In genomic region chr1:38545282-38545945, GRCm38 (mm10) we compare ENCODE assay signal across 8 mouse cellular contexts.
DNase-seq lines count a peak whose midpoint lies in the region; ATAC-seq lines count a peak whose summit lies in the region.

No protein-coding gene starts in this region.

- no peak for DNase-seq in midbrain, embryonic 11.5 days (ENCODE audit: low spot score, missing footprints)
- no peak for DNase-seq in forebrain, embryonic 14.5 days (ENCODE audit: low spot score)
- peak; percentile 52 to 65 for DNase-seq in kidney, postnatal 4 days
- DNase-seq in cerebellum, postnatal 14 days = no peak
- DNase-seq in urinary bladder, adult 2 months (ENCODE audit: low spot score) = no peak
- no peak for DNase-seq in gastrocnemius, postnatal 4 days (ENCODE audit: low spot score in 2 of 2)

- H3K4me2 ChIP-seq in midbrain, embryonic 13.5 days (replicated peaks) = no peak overlapping the region
- no peak overlapping the region for H3K4me2 ChIP-seq in midbrain, embryonic 11.5 days
- no peak overlapping the region for H3K4me2 ChIP-seq in forebrain, embryonic 14.5 days (ENCODE audit: low read length)
- H3K4me2 ChIP-seq in stomach, embryonic 14.5 days (replicated peaks; ENCODE audit: low read depth, low read length) = peak overlapping the region; percentile 10; the same call in 1 of the 2 replicates

- H3K4me1 ChIP-seq in midbrain, embryonic 13.5 days (replicated peaks) = peaks cover 36% of the 10 kb centered on the region
- no peaks in the 10 kb centered on the region for H3K4me1 ChIP-seq in midbrain, embryonic 11.5 days (ENCODE audit: control insufficient read depth, insufficient read depth, low read length)
- H3K4me1 ChIP-seq in forebrain, embryonic 14.5 days (ENCODE audit: control insufficient read depth, insufficient read depth, low read length) = peaks cover 9% of the 10 kb centered on the region
- H3K4me1 ChIP-seq in stomach, embryonic 14.5 days (ENCODE audit: control insufficient read depth, insufficient read depth, low read length) = peaks cover 15% of the 10 kb centered on the region

- H3K9me3 ChIP-seq in midbrain, embryonic 13.5 days = no peaks in the 10 kb centered on the region
- H3K9me3 ChIP-seq in midbrain, embryonic 11.5 days (ENCODE audit: control insufficient read depth, low read length) = no peaks in the 10 kb centered on the region
- H3K9me3 ChIP-seq in forebrain, embryonic 14.5 days (replicated peaks; ENCODE audit: control insufficient read depth, low read length) = no peaks in the 10 kb centered on the region; the same call in 1 of the 2 replicates
- no peaks in the 10 kb centered on the region for H3K9me3 ChIP-seq in stomach, embryonic 14.5 days (ENCODE audit: control insufficient read depth, low read depth, low read length)

- H3K4me3 ChIP-seq in midbrain, embryonic 13.5 days (replicated peaks) = no peak overlapping the region
- H3K4me3 ChIP-seq in midbrain, embryonic 11.5 days (ENCODE audit: low read depth, low read length) = no peak overlapping the region
- no peak overlapping the region for H3K4me3 ChIP-seq in forebrain, embryonic 14.5 days (ENCODE audit: low read depth, low read length)
- H3K4me3 ChIP-seq in stomach, embryonic 14.5 days (ENCODE audit: low read depth, low read length) = no peak overlapping the region

- no peak for ATAC-seq in midbrain, embryonic 13.5 days
- no peak for ATAC-seq in midbrain, embryonic 11.5 days (ENCODE audit: low FRiP score)
- no peak for ATAC-seq in forebrain, embryonic 14.5 days
- no peak for ATAC-seq in stomach, embryonic 14.5 days (ENCODE audit: insufficient number of reproducible peaks, insufficient read depth, low FRiP score, low read depth)

- no peak overlapping the region for H3K9ac ChIP-seq in midbrain, embryonic 13.5 days (replicated peaks)
- H3K9ac ChIP-seq in midbrain, embryonic 11.5 days (ENCODE audit: low read length) = no peak overlapping the region
- no peak overlapping the region for H3K9ac ChIP-seq in forebrain, embryonic 14.5 days (ENCODE audit: low read length)
- H3K9ac ChIP-seq in stomach, embryonic 14.5 days (replicated peaks; ENCODE audit: low read depth, low read length) = no peak overlapping the region

- H3K36me3 ChIP-seq in midbrain, embryonic 13.5 days = no peaks in the 10 kb centered on the region
- no peaks in the 10 kb centered on the region for H3K36me3 ChIP-seq in midbrain, embryonic 11.5 days (ENCODE audit: control insufficient read depth, insufficient read depth, low read length)
- no peaks in the 10 kb centered on the region for H3K36me3 ChIP-seq in forebrain, embryonic 14.5 days (ENCODE audit: control insufficient read depth, insufficient read depth, low read length)
- H3K36me3 ChIP-seq in stomach, embryonic 14.5 days (ENCODE audit: control insufficient read depth, insufficient read depth, low read length) = no peaks in the 10 kb centered on the region

- WGBS in midbrain, embryonic 13.5 days = 64% methylated on average over 12 of the region's 12 CpGs
- 78% methylated on average over 12 of the region's 12 CpGs for WGBS in midbrain, embryonic 11.5 days
- 58% methylated on average over 12 of the region's 12 CpGs for WGBS in forebrain, embryonic 14.5 days
- WGBS in stomach, embryonic 14.5 days = 9% methylated on average over 12 of the region's 12 CpGs

- H3K27me3 ChIP-seq in midbrain, embryonic 13.5 days = no peaks in the 10 kb centered on the region
- H3K27me3 ChIP-seq in midbrain, embryonic 11.5 days (ENCODE audit: control insufficient read depth, insufficient read depth, low read length) = no peaks in the 10 kb centered on the region
- H3K27me3 ChIP-seq in forebrain, embryonic 14.5 days (replicated peaks; ENCODE audit: control insufficient read depth, insufficient read depth, low read length) = no peaks in the 10 kb centered on the region
- no peaks in the 10 kb centered on the region for H3K27me3 ChIP-seq in stomach, embryonic 14.5 days (ENCODE audit: control insufficient read depth, insufficient read depth, low read length)

- peak overlapping the region; percentile 56 for H3K27ac ChIP-seq in midbrain, embryonic 13.5 days
- H3K27ac ChIP-seq in midbrain, embryonic 11.5 days (ENCODE audit: low read depth, low read length) = no peak overlapping the region
- 0 out of 2 replicates have a peak overlapping the region, but pooled peaks have one; percentile 3 for H3K27ac ChIP-seq in forebrain, embryonic 14.5 days (ENCODE audit: low read depth, low read length)
- H3K27ac ChIP-seq in stomach, embryonic 14.5 days (ENCODE audit: low read length) = no peak overlapping the region

Comparison
In these comparisons a context has a peak if more than half of its experiments do, and no peak if none do; other contexts are left out.
1. H3K27ac ChIP-seq: peak in midbrain, embryonic 13.5 days (single experiment) and forebrain, embryonic 14.5 days (single experiment); none in midbrain, embryonic 11.5 days (single experiment) and stomach, embryonic 14.5 days (single experiment).
2. DNase-seq: peak in kidney, postnatal 4 days (2 of 2); none in midbrain, embryonic 11.5 days (single experiment), forebrain, embryonic 14.5 days (single experiment), cerebellum, postnatal 14 days (0 of 2), urinary bladder, adult 2 months (single experiment) and gastrocnemius, postnatal 4 days (0 of 2).